Mouse (Mus musculus) hindbrain, postnatal 0 days (tissue): ENCODE data around the gene C330007P06Rik. TPM values are rescaled to one million over a fixed set of nuclear protein-coding genes. Genes with fewer than 3 reads are reported as not detected.

Experiments
- ATAC-seq: fragments of 200-750 bp; cut with Nextera tagmentation; 2 replicates; pipeline ENCODE4 v1.8.0; 2017; ENCODE audit warnings: mild to moderate bottlenecking, moderate TSS enrichment, moderate library complexity
- DNase-seq: peaks from one replicate; pipeline ENCODE4 v3.0.0-alpha.2; 2015; ENCODE audit warnings: low spot score
- H3K27ac ChIP-seq: fragments of 300-500 bp; sonication (generic); 2 replicates; pipeline ENCODE4 v1.5.1; 2014; ENCODE audit warnings: mild to moderate bottlenecking
- H3K27me3 ChIP-seq: fragments of 300-500 bp; sonication (generic); 2 replicates; pipeline ENCODE4 v1.6.1; 2014; ENCODE audit warnings: low read length, mixed read lengths; ENCODE audit not compliant: insufficient read depth
- H3K36me3 ChIP-seq: fragments of 300-500 bp; sonication (generic); 2 replicates; pipeline ENCODE4 v1.6.1; 2014; ENCODE audit warnings: low read length, mixed read lengths; ENCODE audit not compliant: insufficient read depth
- H3K4me1 ChIP-seq: fragments of 300-500 bp; sonication (generic); 2 replicates; pipeline ENCODE4 v1.6.1; 2014; ENCODE audit warnings: antibody characterized with exemption, low read length, mixed read lengths; ENCODE audit not compliant: insufficient read depth
- H3K4me2 ChIP-seq: fragments of 300-500 bp; sonication (generic); 2 replicates; pipeline ENCODE4 v1.6.1; 2014; ENCODE audit warnings: low read depth, mild to moderate bottlenecking, low read length, moderate library complexity, mixed read lengths
- H3K4me3 ChIP-seq: fragments of 300-500 bp; sonication (generic); 2 replicates; pipeline ENCODE4 v1.5.1; 2014; ENCODE audit warnings: low read length
- H3K9ac ChIP-seq: fragments of 300-500 bp; sonication (generic); replicated peaks from 2 replicates; pipeline ENCODE4 v1.6.1; 2014; ENCODE audit warnings: mild to moderate bottlenecking, low read length, moderate library complexity, mixed read lengths
- H3K9me3 ChIP-seq: fragments of 300-500 bp; sonication (generic); 2 replicates; pipeline ENCODE4 v1.6.1; 2016; ENCODE audit warnings: low read length, mixed read lengths
- CTCF ChIP-seq: IDR thresholded peaks from 2 replicates; pipeline ENCODE4 v1.5.1; 2016; ENCODE audit warnings: antibody characterized with exemption, control low read depth, low read depth
- WGBS: fragments of 180-500 bp; shearing (Covaris S2); extraction: QIAGEN DNeasy Blood & Tissue Kit; methylation state at CpG from one replicate; pipeline ENCODE4 v1.1.7; 2014; 5-methylcytosine and 5-hydroxymethylcytosine counted together
- polyA plus RNA-seq: library from polyadenylated mRNA; unstranded; fragments of >200 nt; fragmentation: Nextera tagmentation; extraction: Ambion mirVana; gene quantifications from 2 replicates; pipeline ENCODE4 v1.2.1, GENCODE M21; 2015
- total RNA-seq: library from RNA; depleted of rRNA; stranded (reverse); fragments of >200 nt; gene quantifications from 2 replicates; pipeline ENCODE4 v1.2.3, GENCODE M21; 2014

Gene C330007P06Rik
- total and polyA plus RNA-seq, 2 experiments from 2014 or later, result 20.5 to 26.8 TPM

GRCm38 (mm10) chrX:36841698-36842097 is 32.2 kb downstream of the C330007P06Rik start:
- no peak overlapping the region for H3K9ac ChIP-seq
- H3K4me3 ChIP-seq, result no peak overlapping the region
- DNase-seq (no peak), ATAC-seq (no peak)
- H3K4me2 ChIP-seq, result no peak overlapping the region
- no peaks in the 10 kb centered on the region for H3K36me3 ChIP-seq
- H3K27me3 ChIP-seq, result no peaks in the 10 kb centered on the region
- no peak overlapping the region for H3K27ac ChIP-seq
- WGBS, result 88% methylated on average over 6 of the region's 6 CpGs
- TF ChIP-seq CTCF, result no peak
- H3K4me1 ChIP-seq, result no peaks in the 10 kb centered on the region
- no peaks in the 10 kb centered on the region for H3K9me3 ChIP-seq

- Histone ChIP-seq H3K4me1 (no peaks in the 10 kb centered on the region), H3K9ac (no peak overlapping the region), H3K27ac (no peak overlapping the region), H3K27me3 (no peaks in the 10 kb centered on the region), H3K36me3 (no peaks in the 10 kb centered on the region), H3K9me3 (no peaks in the 10 kb centered on the region), H3K4me2 (no peak overlapping the region), H3K4me3 (no peak overlapping the region)
- 60% methylated on average over 7 of the region's 7 CpGs for WGBS
- no peak for ATAC-seq
- peak; percentile 58 for DNase-seq
- no peak for TF ChIP-seq CTCF
Observed at GRCm38 (mm10) chrX:36839391-36839790, 34.5 kb downstream of the C330007P06Rik start.

GRCm38 (mm10) chrX:36837069-36837676 is 36.7 kb downstream of the C330007P06Rik start:
- no peak overlapping the region for H3K4me2 ChIP-seq
- no peak overlapping the region for H3K27ac ChIP-seq
- ATAC-seq, result no peak
- no peak for TF ChIP-seq CTCF
- no peak for DNase-seq
- H3K9ac ChIP-seq, result no peak overlapping the region
- no peaks in the 10 kb centered on the region for H3K4me1 ChIP-seq
- no peaks in the 10 kb centered on the region for H3K9me3 ChIP-seq
- no peak overlapping the region for H3K4me3 ChIP-seq
- 77% methylated on average over 6 of the region's 6 CpGs for WGBS
- no peaks in the 10 kb centered on the region for H3K27me3 ChIP-seq
- H3K36me3 ChIP-seq, result no peaks in the 10 kb centered on the region

GRCm38 (mm10) chrX:36833397-36834084 is 40.4 kb downstream of the C330007P06Rik start:
- no peaks in the 10 kb centered on the region for H3K36me3 ChIP-seq
- TF ChIP-seq CTCF, result peak; percentile 78
- peak overlapping the region; percentile 53 for H3K4me2 ChIP-seq
- DNase-seq (peak; percentile 79), ATAC-seq (peak; percentile 81)
- peak overlapping the region; percentile 24; the same call in 1 of the 2 replicates for H3K9ac ChIP-seq
- no peaks in the 10 kb centered on the region for H3K27me3 ChIP-seq
- 34% methylated on average over 19 of the region's 19 CpGs for WGBS
- 0 out of 2 replicates have a peak overlapping the region, but pooled peaks have one; percentile 36 for H3K27ac ChIP-seq
- H3K9me3 ChIP-seq, result no peaks in the 10 kb centered on the region
- no peaks in the 10 kb centered on the region for H3K4me1 ChIP-seq
- H3K4me3 ChIP-seq, result peak overlapping the region; percentile 19

GRCm38 (mm10) chrX:36831632-36832031 is 42.3 kb downstream of the C330007P06Rik start:
- H3K9me3 ChIP-seq, result no peaks in the 10 kb centered on the region
- H3K36me3 ChIP-seq, result no peaks in the 10 kb centered on the region
- H3K27me3 ChIP-seq, result no peaks in the 10 kb centered on the region
- no peak overlapping the region for H3K9ac ChIP-seq
- no peak overlapping the region for H3K27ac ChIP-seq
- ATAC-seq (no peak), DNase-seq (no peak)
- no peak for TF ChIP-seq CTCF
- H3K4me3 ChIP-seq, result no peak overlapping the region
- 75% methylated on average over 4 of the region's 4 CpGs for WGBS
- H3K4me2 ChIP-seq, result no peak overlapping the region
- H3K4me1 ChIP-seq, result no peaks in the 10 kb centered on the region

- Histone ChIP-seq H3K36me3 (no peaks in the 10 kb centered on the region), H3K4me3 (no peak overlapping the region), H3K27me3 (no peaks in the 10 kb centered on the region), H3K4me2 (no peak overlapping the region), H3K9ac (no peak overlapping the region), H3K27ac (no peak overlapping the region), H3K9me3 (no peaks in the 10 kb centered on the region), H3K4me1 (no peaks in the 10 kb centered on the region)
- WGBS, result 37% methylated on average over 5 of the region's 5 CpGs
- TF ChIP-seq CTCF, result peak; percentile 52
- DNase-seq (peak; percentile 67), ATAC-seq (peak; percentile 59; the same call in 1 of the 2 replicates)
Observed at GRCm38 (mm10) chrX:36830271-36830670, 43.6 kb downstream of the C330007P06Rik start.

- no peaks in the 10 kb centered on the region for H3K36me3 ChIP-seq
- no peaks in the 10 kb centered on the region for H3K9me3 ChIP-seq
- TF ChIP-seq CTCF, result no peak
- no peak overlapping the region for H3K4me2 ChIP-seq
- no peak overlapping the region for H3K27ac ChIP-seq
- DNase-seq (no peak), ATAC-seq (no peak)
- H3K27me3 ChIP-seq, result no peaks in the 10 kb centered on the region
- WGBS, result 83% methylated on average over 5 of the region's 5 CpGs
- H3K4me1 ChIP-seq, result no peaks in the 10 kb centered on the region
- H3K4me3 ChIP-seq, result no peak overlapping the region
- H3K9ac ChIP-seq, result no peak overlapping the region
Observed at GRCm38 (mm10) chrX:36826873-36827272, 47.0 kb downstream of the C330007P06Rik start.
